Mouse (Mus musculus) c-Kit-positive CD71-negative TER-119-negative erythroid progenitor cells, embryonic 14.5 days (primary cell): ENCODE results near the gene Mlf2.

Experiments used
- DNase-seq: peaks from one replicate; pipeline ENCODE4 v3.0.0-alpha.2; 2013; ENCODE audit warnings: low read depth

The Mlf2 gene

DNA sequence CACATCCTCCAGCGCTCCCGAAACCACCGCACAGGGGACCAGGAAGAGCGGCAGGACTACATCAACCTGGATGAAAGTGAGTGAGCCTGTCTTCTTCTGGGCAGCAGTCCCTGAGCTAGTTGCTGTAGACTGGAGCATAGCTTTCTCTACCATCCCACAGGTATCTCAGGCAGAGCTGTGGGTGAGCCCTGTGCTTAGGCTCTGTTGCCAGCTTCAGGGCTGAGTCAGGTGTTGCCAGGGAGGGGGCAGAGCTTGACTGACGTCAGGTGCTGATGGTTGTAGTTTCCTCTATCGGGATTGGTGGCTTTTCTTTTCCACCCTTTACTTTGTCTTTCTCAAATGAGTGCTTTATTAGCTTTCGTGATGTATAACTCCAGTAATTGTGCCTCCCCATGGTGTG is 3.5 kb downstream of the Mlf2 start:
- DNase-seq, result no peak

DNA sequence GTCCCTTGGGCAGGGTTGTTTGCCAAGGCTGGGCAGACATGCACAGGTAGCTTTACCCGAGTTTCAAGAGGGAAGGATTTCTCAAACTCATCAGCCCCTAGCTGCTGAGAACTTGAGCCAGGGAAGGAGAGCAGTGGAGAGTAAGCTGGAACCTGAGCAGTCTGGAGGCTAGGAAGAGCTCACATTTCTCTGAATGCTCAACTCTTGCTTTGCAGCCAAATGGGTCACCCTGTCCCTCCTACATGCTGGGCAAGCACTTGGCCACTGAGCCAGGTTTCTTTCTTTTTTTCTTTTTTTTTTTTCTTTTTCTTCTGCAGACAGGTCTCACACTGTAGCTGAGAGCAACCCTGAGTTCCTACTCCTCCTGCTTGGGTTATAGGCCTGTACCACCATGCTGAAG is 5.5 kb downstream of the Mlf2 start:
- DNase-seq, result no peak

DNA sequence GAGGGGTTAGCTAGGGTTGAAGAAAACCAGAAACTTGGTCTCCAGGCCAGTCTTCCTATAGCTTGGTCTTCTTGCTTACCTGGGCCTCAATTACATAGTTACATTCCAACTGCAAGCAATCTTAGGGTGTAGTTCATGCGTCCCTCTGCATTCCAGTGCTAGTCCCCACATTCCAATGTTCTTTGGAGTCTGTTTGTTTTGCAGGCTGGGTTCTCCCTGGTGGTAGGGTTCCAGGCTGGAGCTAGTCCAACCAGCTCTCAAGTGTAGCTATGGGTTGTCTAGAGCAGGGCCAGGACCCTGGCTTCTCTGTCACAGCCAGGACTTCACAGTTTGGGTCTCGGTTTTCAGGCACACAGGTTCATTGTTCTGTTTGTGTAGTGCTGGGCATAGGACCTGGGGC is 6.3 kb downstream of the Mlf2 start:
- DNase-seq, result no peak

DNA sequence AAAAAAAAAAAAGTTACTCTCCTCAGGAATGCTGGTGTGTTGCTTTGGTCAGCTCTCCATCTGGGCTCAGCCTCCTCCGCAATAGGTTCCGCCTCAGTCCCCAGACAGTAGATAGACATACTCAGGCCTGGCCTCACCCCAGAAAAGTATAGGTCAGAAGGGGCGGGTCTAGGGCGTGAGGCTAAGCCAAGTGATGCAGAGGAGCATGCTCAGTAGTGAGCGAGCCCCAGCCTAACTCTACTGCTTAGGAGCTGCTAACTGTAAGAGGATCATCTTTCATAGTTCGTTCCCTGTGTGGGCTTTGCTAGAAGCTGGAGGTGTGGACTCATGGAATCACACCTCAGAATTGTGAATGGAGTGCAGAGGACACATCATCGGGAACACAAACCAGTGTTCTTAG is 7.4 kb downstream of the Mlf2 start:
- DNase-seq, result no peak

DNA sequence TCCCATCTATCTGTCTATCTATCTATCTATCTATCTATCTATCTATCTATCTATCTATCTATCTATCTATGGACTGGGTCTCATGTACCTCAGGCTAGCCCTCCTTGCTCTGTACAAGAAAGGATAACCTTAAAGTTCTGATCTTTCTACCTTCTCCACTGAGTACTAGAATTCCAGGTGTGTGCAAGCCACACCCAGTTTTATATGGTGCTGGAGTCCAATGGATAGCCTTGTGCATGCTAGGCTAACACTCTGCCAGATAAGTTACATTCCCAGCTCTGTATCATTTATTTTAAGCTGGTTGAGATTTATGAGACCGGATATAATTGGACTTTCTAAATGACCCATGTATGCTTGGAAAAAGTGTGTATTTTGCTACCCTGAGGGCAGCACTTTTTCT is 10.5 kb downstream of the Mlf2 start:
- no peak for DNase-seq

DNA sequence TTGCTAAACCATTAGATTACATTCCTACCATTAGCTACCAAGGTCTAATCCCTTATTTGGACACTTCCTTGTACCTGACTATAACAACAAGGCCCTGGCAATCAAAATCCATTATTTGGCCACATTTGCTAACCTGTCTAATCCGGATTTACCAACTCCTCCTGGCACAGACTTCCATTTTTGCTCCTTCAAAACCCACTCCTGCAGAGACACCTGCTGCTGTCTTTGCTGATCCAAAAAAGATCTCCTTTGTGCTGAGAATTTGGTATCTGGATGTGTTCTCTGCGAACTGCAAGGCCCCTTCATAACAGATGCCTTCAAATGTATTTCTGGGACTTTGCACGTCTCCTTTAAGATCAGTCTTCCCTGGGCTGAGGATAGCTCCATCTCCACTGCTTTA is 12.3 kb downstream of the Mlf2 start:
- DNase-seq, result no peak

DNA sequence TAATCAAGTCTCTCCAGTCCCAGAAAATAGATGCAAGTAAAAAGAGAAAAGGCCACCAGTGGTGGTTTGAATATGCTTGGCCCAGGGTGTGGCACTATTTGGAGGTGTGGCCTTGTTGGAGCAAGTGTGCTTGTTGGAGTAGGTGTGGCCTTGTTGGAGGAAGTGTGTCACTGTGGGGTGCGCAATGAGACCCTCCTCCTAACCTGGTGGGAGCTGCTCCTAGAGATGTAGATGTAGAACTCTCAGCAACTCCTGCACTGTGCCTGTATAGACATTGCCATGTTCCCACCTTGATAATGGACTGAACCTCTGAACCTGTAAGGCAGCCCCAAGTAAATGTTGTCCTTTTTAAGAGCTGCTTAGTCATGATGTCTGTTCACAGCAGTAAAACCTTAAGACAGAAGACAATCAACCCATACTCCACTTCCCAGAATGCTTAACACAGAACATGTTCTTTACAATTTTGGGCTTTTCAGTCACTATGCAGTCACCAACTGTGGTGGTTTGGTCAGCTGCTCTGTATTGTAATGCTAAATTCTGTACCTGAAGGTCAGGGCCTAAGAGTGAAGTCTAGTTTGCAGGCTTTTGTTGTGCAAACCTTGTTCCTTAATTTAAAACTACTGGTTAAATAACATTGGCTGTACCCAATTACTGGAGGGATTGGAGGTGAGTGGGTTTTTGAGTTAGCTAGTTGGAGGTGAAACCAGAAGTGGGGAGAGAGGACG is 23.0 kb downstream of the Mlf2 start:
- DNase-seq, result no peak

DNA sequence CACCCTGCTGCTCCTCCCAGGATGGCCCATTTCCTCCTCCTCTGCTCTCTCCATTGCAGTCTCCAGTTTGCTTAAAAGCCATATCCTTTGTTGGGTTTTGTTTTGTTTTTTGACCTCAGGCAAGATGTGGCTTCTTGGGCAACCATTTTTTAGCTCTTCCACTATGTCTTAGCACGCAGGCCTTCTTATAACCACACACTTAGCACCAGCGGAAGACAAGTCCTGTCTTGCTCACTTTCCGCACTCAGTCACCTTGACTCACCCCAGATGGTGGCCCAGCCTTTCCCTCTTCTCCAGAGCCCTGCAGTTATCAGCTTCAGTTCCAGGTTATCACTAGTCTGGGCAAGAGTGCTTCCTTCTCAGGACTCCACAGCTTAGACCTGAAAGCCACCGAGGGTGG is 24.0 kb downstream of the Mlf2 start:
- DNase-seq, result no peak

DNA sequence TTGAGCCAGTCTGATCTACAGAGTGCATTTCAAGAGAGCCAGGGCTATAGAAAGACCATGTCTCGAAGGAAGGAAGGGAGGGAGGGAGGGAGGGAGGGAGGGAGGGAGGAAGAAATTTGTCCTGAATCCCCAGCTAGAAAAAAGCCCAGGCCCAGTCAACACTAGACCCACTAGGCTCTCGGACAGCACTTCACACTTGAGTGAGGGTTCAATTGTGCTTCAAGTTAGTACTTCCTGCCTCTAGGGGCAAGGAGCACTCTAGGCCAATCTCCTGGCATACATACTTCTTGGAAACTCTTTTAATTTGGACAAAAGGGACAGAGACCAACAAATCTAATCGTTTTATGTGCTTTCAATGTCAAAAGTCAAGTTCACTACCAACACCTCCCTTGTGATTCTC is 26.9 kb downstream of the Mlf2 start:
- DNase-seq, result no peak

DNA sequence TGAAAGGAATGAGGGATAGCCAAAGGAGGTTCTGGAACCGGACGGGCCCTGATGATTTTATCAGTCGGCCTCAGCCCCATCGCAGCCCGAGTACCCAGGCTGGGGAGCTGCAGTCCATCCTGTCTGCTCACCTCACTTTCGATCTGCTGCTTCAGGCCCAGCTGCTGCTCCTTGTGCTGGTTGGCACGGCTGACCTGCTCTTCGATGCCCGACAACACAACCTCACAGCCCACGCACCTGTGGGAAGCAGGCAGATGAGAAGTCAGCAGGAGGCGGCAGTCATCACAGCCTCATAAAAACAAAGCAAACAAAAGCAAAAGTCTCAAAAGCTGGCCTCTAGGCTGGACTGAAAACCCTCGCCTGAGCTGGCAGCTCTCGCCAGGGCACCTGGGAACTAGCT is 28.8 kb downstream of the Mlf2 start:
- DNase-seq, result no peak

DNA sequence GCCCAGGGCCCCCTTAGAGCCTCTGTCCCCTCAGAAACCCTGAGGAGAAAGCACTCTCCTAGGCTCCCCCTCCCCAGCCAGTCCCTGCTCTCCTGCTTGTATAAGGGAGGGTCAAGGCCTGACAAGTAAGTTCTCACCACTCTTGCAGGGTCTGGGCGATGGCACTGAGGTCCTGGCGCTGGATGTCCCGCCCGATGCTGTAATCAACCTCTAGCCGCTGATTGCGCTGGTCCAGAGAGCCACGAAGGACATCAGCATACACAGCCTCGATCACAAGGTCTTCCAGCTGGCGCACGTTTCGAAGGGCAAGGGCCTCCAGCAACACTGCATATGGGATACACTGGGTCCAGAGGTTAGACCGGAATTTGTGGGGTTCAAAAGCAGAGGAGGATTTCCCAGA is 29.8 kb downstream of the Mlf2 start:
- no peak for DNase-seq

DNA sequence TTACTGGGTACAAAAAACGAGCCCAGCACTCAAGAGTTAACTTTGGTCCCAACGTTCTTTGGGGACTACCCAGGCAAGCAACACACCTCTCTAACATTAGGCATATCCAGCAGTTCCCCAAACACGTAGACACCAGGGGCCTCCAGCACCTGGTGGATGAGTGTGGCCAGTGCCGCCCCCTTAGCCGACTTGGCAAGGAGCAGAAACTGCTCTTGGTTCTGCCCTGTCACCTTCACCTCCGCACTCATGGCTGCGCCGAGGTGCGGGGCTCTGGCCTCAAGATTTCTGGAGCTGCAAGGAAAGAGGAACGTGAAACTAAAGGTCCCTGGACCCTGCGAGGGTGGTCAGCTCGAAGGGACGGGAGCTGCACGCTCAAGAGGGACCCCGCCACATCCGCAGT is 33.5 kb downstream of the Mlf2 start:
- DNase-seq, result no peak

DNA sequence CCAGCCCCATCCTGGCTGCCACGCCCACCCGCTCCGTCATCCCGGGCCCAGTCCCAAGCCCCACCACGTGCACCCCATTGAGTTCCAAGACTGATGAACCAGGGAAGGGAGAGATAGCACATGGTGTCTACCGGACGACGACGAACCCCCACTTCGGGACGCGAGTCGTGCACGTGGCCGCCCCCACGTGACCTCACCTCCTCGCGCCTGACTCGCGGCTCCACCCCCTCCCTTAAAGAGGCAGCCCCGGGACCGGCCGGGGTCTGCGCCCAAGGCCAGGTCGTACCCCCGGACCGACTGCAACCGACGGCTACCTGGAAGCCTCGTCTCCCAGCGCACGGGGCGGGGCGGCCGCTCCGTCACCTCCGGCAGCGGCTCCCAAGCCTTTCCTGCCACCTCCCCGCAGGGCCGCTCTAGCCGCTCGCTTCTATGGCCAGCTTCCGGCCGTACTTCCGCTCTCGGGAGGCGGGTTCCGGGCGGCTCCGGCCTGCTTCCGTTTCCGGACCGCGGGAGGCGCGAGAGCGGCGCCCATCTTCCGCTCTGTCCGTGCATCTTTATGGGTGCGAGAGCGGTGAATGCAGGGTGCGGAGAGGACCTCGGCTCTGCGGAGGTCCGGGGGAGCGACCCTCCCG is 34.0 kb downstream of the Mlf2 start, which contains the start of gene Cops7a:
Cops7a (minus strand) TSS at position 451 of the 632 bp plus-strand sequence.
- peak; percentile 95 for DNase-seq

DNA sequence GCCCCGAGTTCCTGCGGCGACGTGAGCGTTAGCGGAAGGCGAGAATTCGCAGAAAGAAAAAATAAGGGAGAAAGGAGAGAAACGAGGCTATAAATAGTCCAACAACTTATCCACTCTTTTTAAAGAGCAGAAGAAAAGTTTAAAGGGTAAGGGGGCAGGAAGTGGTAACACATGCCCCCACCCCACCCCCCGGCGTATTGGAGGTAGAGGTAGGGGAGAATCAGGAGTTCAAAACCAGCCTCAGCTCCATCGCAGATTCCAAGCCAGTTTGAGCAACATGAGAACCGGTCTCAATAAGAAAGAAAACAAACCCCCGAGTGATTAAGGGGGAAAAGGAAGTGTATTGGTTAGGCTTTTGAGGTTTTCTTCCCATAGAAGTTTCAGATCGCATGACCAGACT is 34.6 kb downstream of the Mlf2 start:
- DNase-seq, result no peak

DNA sequence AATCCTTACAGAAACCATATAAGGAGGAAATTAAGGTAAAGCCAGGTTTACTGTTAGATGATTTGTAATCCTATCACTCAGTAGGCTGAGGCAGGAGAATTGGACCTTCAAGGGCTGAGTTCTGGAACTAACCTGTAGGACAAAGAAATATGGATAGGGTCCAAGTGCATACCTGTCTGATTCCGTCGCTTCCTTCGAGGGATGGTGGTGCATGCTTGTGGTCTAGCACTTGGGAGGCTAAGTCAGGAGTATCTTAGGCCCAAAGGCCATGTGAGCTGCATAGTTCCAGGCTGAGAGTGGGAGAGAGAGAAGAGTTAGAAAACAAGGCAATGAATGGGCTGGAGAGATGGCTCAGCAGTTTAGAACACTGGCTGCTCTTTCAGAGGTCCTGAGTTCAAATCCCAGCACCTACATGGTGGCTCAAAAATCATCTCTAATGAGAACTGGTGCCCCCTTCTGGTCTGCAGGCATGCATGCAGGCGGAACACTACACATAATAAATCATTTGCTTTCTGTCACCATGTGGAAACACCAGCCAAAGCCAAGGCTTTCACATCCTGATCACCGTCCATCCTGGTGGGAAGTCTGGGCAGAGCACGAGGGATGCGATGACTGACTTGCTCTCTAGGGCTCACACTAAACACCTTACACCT is 35.4 kb downstream of the Mlf2 start:
- DNase-seq, result no peak

DNA sequence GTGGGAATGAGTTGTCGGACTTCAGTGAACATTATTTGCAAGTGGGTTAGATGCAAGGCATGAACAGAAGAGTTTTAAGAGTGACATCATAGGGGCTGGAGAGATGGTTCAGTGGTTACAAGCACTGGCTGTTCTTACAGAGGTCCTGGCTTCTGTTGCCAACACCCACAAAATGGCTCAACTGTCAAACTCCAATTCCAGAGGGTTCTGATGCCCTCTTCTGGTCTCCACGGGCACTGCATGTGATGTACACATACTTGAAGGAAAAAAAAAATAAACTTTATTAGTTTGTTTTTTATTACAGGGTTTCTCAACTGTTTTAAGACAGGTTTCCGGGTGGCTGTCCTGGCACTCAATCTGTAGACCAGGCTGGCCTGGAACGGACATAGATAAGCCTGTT is 36.6 kb downstream of the Mlf2 start:
- peak; percentile 43 for DNase-seq
